Mouse (Mus musculus) hindbrain, embryonic 16.5 days (tissue): ENCODE measurements around the gene Hist1h1t. TPM values are rescaled to one million over a fixed set of nuclear protein-coding genes. Genes with fewer than 3 reads are reported as not detected.

Experiments used
- ATAC-seq: fragments of 200-750 bp; cut with Nextera tagmentation; 2 replicates; pipeline ENCODE4 v1.8.0; 2017; ENCODE audit warnings: moderate TSS enrichment, moderate library complexity
- H3K27ac ChIP-seq: fragments of 300-500 bp; sonication (generic); 2 replicates; pipeline ENCODE4 v1.5.1; 2014; ENCODE audit warnings: low read depth, mild to moderate bottlenecking, control low read depth, low read length, moderate library complexity
- H3K27me3 ChIP-seq: fragments of 300-500 bp; sonication (generic); replicated peaks from 2 replicates; pipeline ENCODE4 v1.6.1; 2014; ENCODE audit warnings: low read length; ENCODE audit not compliant: control insufficient read depth, insufficient read depth
- H3K36me3 ChIP-seq: fragments of 300-500 bp; sonication (generic); 2 replicates; pipeline ENCODE4 v1.6.1; 2014; ENCODE audit warnings: mild to moderate bottlenecking, low read length, moderate library complexity, mixed read lengths; ENCODE audit not compliant: control insufficient read depth, insufficient read depth
- H3K4me1 ChIP-seq: fragments of 300-500 bp; sonication (generic); 2 replicates; pipeline ENCODE4 v1.6.1; 2014; ENCODE audit warnings: low read depth, low read length; ENCODE audit not compliant: control insufficient read depth, insufficient read depth
- H3K4me2 ChIP-seq: fragments of 300-500 bp; sonication (generic); 2 replicates; pipeline ENCODE4 v1.6.1; 2014; ENCODE audit warnings: mild to moderate bottlenecking, low read length, control low read depth, moderate library complexity
- H3K4me3 ChIP-seq: fragments of 300-500 bp; sonication (generic); 2 replicates; pipeline ENCODE4 v1.5.1; 2014; ENCODE audit warnings: mild to moderate bottlenecking, low read length, control low read depth, moderate library complexity
- H3K9ac ChIP-seq: fragments of 300-500 bp; sonication (generic); 2 replicates; pipeline ENCODE4 v1.6.1; 2014; ENCODE audit warnings: low read depth, mild to moderate bottlenecking, control low read depth, low read length, moderate library complexity
- H3K9me3 ChIP-seq: fragments of 300-500 bp; sonication (generic); 2 replicates; pipeline ENCODE4 v1.6.1; 2014; ENCODE audit warnings: mild to moderate bottlenecking, low read length, moderate library complexity; ENCODE audit not compliant: control insufficient read depth
- WGBS: fragments of 180-500 bp; shearing (Covaris S2); extraction: QIAGEN DNeasy Blood & Tissue Kit; methylation state at CpG from one replicate; pipeline ENCODE4 v1.1.7; 2014; 5-methylcytosine and 5-hydroxymethylcytosine counted together
- microRNA-seq: library from miRNA; unstranded; fragments of <30 nt; microRNA quantifications from one replicate; pipeline ENCODE4, GENCODE M21; 2017
- polyA plus RNA-seq: library from polyadenylated mRNA; unstranded; fragments of >200 nt; fragmentation: Nextera tagmentation; extraction: Ambion mirVana; gene quantifications from 2 replicates; pipeline ENCODE4 v1.2.1, GENCODE M21; 2015

The Hist1h1t gene
- polyA plus RNA-seq, 1 experiment from 2014 or later = not detected

DNA sequence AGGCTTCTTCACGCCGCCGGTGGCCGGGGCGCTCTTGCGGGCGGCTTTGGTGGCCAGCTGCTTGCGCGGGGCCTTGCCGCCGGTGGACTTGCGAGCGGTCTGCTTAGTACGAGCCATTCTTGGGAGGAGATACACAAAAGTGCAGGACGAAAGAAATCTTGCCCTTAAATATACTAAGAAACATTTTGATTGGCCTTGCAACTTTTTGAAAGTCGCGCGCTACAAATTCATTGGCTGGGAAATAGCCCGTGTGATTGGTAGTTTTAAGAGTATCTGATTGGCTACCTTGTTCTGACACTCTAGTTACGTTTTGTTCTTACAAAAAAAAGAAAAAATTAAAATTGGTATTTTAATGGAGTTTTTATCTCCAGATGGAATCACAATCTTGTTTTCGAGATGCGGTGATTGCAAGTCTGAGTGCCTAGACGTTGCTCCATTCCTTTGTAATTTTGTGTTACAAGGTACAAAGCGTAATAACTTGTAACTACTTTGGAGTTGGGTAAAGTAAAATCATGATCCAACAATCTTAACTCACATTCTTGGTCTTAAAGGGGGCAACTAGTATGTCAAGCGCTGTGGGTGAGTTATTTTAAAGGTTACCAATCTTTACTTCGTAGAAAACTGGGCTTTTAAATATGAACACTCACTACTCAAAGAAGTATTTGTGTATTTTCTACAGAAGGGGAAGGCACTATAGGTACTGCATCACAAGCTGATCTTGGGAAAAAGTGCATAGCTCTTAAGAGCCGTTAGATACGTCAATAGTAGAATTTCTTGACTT, 50.0 kb downstream of the Hist1h1t start, which contains the start of gene Hist1h3c:
TSS of gene Hist1h3c (minus strand) at position 222 of the 781 bp plus-strand sequence.
- ATAC-seq = peak; percentile 70
- Histone ChIP-seq H3K27me3 (no peaks in the 10 kb centered on the region), H3K4me3 (peak within 1 kb of the TSS; percentile 44), H3K4me1 (peaks cover 11% of the 10 kb centered on the region), H3K36me3 (no peaks in the 10 kb centered on the region), H3K9ac (peak within 1 kb of the TSS; percentile 59), H3K27ac (peak within 1 kb of the TSS; percentile 94), H3K4me2 (peak within 1 kb of the TSS; percentile 75), H3K9me3 (no peaks in the 10 kb centered on the region)
- under 1% methylated on average over 23 of the region's 28 CpGs for WGBS

Small RNA genes lying within 50 kb of the gene (microRNA-seq; reads per million reads assigned to microRNA genes)
- not detected for gene Gm44314
- gene Gm44350 = not detected

Other genes starting within 250 kb of the Hist1h1t start
- gene Btn1a1, start 229.9 kb upstream of the Hist1h1t start, polyA plus RNA-seq = 0.09 and 0.20 TPM in 2 replicates
- 0.14 TPM in 1 of 2 replicates, not detected in the other for gene Btn2a2, start 207.0 kb upstream of the Hist1h1t start, polyA plus RNA-seq
- gene Hist1h4h, start 164.8 kb upstream of the Hist1h1t start, polyA plus RNA-seq = 2.6 and 2.7 TPM in 2 replicates
- not detected in 2 replicates for gene Hist1h2af, start 161.9 kb upstream of the Hist1h1t start, polyA plus RNA-seq
- 0.66 TPM in 1 of 2 replicates, not detected in the other for gene Hist1h3g, start 160.4 kb upstream of the Hist1h1t start, polyA plus RNA-seq
- 0.16 and 0.29 TPM in 2 replicates for gene Hist1h2bh, start 152.4 kb upstream of the Hist1h1t start, polyA plus RNA-seq
- gene Hist1h3f, start 151.8 kb upstream of the Hist1h1t start, polyA plus RNA-seq = not detected in 2 replicates
- gene Hist1h4f, start 144.2 kb upstream of the Hist1h1t start, polyA plus RNA-seq = 0.59 TPM in 1 of 2 replicates, not detected in the other
- gene Hist1h1d, start 142.6 kb upstream of the Hist1h1t start, polyA plus RNA-seq = 0.07 and 0.10 TPM in 2 replicates
- 0.85 and 0.97 TPM in 2 replicates for gene Hist1h3e, start 133.4 kb upstream of the Hist1h1t start, polyA plus RNA-seq
- 9.4 and 14.5 TPM in 2 replicates for gene Hist1h2ae, start 124.6 kb upstream of the Hist1h1t start, polyA plus RNA-seq
- 0.79 and 1.4 TPM in 2 replicates for gene Hist1h2bg, start 124.4 kb upstream of the Hist1h1t start, polyA plus RNA-seq
- gene Hist1h2bf, start 121.6 kb upstream of the Hist1h1t start, polyA plus RNA-seq = 0.44 and 0.67 TPM in 2 replicates
- 0.57 and 1.3 TPM in 2 replicates for gene Hist1h2ad, start 121.4 kb upstream of the Hist1h1t start, polyA plus RNA-seq
- 0.85 and 1.3 TPM in 2 replicates for gene Hist1h3d, start 120.1 kb upstream of the Hist1h1t start, polyA plus RNA-seq
- 27.6 and 30.0 TPM in 2 replicates for gene Hist1h4d, start 114.2 kb upstream of the Hist1h1t start, polyA plus RNA-seq
- gene Hist1h2be, start 74.7 kb upstream of the Hist1h1t start, polyA plus RNA-seq = 1.0 and 1.1 TPM in 2 replicates
- 4.0 and 5.0 TPM in 2 replicates for gene Hist1h1e, start 73.3 kb upstream of the Hist1h1t start, polyA plus RNA-seq
- gene Hist1h2ac, start 11.9 kb upstream of the Hist1h1t start, polyA plus RNA-seq = 0.26 and 0.30 TPM in 2 replicates
- gene Hist1h2bc, start 11.6 kb upstream of the Hist1h1t start, polyA plus RNA-seq = 20.4 and 24.8 TPM in 2 replicates
- 2.0 and 2.5 TPM in 2 replicates for gene Hist1h4c, start 2.6 kb downstream of the Hist1h1t start, polyA plus RNA-seq
- 5.4 and 6.7 TPM in 2 replicates for gene Hfe, start 15.0 kb downstream of the Hist1h1t start, polyA plus RNA-seq
- gene Hist1h1c, start 43.0 kb downstream of the Hist1h1t start, polyA plus RNA-seq = 8.6 and 10.8 TPM in 2 replicates
- gene Hist1h3c, start 49.8 kb downstream of the Hist1h1t start, polyA plus RNA-seq = 0.70 and 1.2 TPM in 2 replicates
- 0.49 and 0.66 TPM in 2 replicates for gene Hist1h2bb, start 50.9 kb downstream of the Hist1h1t start, polyA plus RNA-seq
- 3.7 and 6.8 TPM in 2 replicates for gene Hist1h2ab, start 55.3 kb downstream of the Hist1h1t start, polyA plus RNA-seq
- gene Hist1h3b, start 56.5 kb downstream of the Hist1h1t start, polyA plus RNA-seq = 1.7 and 2.7 TPM in 2 replicates
- 1.1 TPM in 1 of 2 replicates, not detected in the other for gene Hist1h4b, start 61.2 kb downstream of the Hist1h1t start, polyA plus RNA-seq
- gene Hist1h4a, start 65.4 kb downstream of the Hist1h1t start, polyA plus RNA-seq = not detected in 2 replicates
- 0.89 and 1.2 TPM in 2 replicates for gene Hist1h3a, start 66.6 kb downstream of the Hist1h1t start, polyA plus RNA-seq
- 0.44 TPM in 1 of 2 replicates, not detected in the other for gene Hist1h1a, start 67.9 kb downstream of the Hist1h1t start, polyA plus RNA-seq
- gene Trim38, start 74.1 kb downstream of the Hist1h1t start, polyA plus RNA-seq = 0.07 TPM in 1 of 2 replicates, not detected in the other
- gene Slc17a2, start 111.2 kb downstream of the Hist1h1t start, polyA plus RNA-seq = not detected in 2 replicates
- not detected in 2 replicates for gene Slc17a3, start 143.6 kb downstream of the Hist1h1t start, polyA plus RNA-seq
- gene Slc17a1, start 171.9 kb downstream of the Hist1h1t start, polyA plus RNA-seq = not detected in 2 replicates
- not detected in 2 replicates for gene Slc17a4, start 219.2 kb downstream of the Hist1h1t start, polyA plus RNA-seq
- not detected in 2 replicates for gene Hist1h2ba, start 238.3 kb downstream of the Hist1h1t start, polyA plus RNA-seq
- gene Hist1h2aa, start 238.6 kb downstream of the Hist1h1t start, polyA plus RNA-seq = not detected in 2 replicates